Mouse (Mus musculus): ENCODE results near the gene Gprin2.

Gprin2 gene

GRCm38 (mm10) chr14:34200738-34201230, 669 bp downstream of the Gprin2 start:
- DNase-seq, result peak; percentile 47

DNA sequence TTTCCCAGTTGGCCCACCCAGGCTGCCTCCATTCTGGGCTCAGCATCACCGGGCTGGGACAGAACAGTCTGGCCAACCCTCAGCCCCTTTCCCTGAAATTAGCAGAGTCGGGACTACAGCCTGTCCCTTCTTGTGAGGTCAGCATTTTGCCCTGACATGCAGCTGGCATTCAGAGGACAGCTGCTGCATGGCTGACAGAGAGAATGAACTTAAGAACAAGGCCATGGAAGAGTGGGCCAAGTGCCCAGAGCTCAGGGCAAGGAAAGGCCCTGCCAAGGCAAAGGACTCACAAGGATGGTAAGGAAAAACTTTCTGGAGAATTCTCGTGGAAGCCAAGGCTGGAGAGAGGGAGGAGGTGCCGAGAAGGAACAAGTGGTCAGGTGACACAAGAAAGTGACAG, 4.7 kb downstream of the Gprin2 start:
- no peak for DNase-seq

- DNase-seq, result peak; percentile 19
These were observed 6.0 kb downstream of the Gprin2 start for GRCm38 (mm10) chr14:34195466-34195865.

DNA sequence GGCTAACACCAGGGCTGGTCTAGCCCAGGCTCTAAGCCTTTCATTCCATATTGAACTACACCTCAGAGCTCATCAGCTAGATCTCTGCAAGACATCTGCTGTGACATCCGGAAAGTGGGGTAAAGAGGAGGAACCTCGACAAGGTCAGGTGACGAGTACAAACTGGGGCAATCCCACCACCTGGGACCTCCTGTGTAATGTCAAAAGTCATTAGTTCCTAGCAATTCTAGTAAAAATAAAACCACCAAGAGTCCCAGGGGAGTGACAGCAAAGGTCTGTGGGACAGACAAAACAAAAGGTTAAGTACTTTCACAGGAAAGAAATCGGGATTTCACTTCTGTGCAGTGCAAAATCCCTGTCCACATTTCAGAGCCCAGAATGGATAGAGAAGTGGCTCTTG, 7.6 kb downstream of the Gprin2 start:
- no peak for DNase-seq

DNA sequence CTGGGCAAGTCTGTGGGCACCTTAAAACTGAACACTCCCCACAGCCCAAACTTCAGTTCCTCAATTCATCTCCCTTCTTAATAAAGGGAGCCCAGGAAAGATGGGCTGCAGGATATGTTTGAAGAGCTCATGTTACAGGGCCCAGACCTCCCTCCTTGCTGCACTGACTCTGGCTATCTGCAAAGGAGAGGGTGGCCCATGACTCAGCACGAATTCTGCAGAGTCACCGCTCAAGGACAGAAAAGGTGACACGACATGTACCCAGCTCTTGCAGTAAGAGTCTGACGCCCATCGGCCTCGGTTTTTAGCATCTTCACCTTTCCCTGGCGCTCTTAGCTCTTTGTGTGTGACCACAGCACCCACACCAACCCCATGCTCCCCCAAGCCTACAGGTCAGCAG, 11.1 kb downstream of the Gprin2 start:
- no peak for DNase-seq

DNA sequence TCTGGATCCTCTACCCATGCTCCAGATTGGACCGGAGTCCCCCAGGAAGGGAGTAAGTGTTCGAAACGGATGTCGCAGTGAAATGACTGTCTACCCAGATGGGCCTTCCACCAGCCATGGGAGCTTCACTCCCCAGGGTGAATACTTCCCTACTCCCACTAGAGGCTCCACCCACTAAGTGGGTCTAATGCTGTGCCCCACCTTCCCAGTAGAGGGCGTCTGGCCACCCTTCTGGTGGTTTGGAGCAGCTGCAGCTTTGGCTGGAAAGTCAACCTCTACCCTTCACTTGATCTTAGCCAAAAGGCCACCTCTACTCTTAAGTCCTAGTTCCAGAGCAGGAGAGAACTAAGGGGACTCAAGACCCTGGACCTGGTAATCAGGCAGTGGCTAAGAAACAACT, 12.8 kb downstream of the Gprin2 start:
- DNase-seq, result peak; percentile 19

- no peak for DNase-seq
These were observed 18.4 kb downstream of the Gprin2 start for GRCm38 (mm10) chr14:34183101-34183500.

GRCm38 (mm10) chr14:34179351-34179750, 22.1 kb downstream of the Gprin2 start:
- no peak for DNase-seq

DNA sequence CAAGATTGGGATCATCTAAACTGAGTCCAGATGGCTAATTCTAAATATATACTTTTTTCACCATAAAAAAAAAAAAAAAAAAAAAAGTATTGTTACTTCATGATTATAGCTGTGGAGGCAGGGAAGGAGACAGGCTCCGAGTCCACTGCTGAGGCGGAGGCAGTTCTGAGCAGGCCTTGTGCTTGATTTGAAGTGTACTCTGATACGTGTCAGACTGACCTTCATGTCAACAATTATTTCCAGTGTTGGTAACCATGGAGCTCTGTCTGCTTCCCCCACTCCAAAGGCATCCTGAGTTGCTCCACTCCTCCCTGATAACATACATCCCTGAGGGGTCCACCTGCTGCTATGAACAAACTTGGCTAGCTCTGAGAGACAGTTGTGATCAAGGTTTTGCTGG, 30.3 kb downstream of the Gprin2 start:
- DNase-seq, result no peak

DNA sequence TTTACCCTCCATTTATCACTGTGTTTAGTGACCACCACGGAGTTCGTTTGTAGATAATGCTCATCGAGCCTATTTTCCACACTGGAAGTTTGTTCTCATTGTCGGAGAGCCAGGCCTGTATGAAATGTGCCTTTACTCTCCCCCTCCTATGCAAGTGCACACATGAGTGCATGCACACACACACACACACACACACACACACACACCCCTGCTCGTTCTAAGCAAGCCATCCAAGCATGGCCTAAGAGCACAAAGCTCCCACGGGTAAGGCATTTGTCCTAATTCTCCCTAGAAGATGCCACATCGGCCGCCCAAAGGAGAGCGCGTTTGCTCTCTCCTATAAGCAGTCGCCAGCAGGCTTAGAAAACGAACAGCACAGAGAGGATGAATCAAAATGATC, 45.7 kb downstream of the Gprin2 start:
- no peak for DNase-seq

GRCm38 (mm10) chr14:34154601-34155337, 46.7 kb downstream of the Gprin2 start:
- peak; percentile 31 for DNase-seq

- no peak for DNase-seq
These were observed 49.1 kb downstream of the Gprin2 start, which contains the start of gene Npy4r for GRCm38 (mm10) chr14:34152342-34152741. TSS of gene Npy4r (minus strand) at chr14:34152489.

GRCm38 (mm10) chr14:34142915-34143314, 58.5 kb downstream of the Gprin2 start:
- DNase-seq, result no peak

DNA sequence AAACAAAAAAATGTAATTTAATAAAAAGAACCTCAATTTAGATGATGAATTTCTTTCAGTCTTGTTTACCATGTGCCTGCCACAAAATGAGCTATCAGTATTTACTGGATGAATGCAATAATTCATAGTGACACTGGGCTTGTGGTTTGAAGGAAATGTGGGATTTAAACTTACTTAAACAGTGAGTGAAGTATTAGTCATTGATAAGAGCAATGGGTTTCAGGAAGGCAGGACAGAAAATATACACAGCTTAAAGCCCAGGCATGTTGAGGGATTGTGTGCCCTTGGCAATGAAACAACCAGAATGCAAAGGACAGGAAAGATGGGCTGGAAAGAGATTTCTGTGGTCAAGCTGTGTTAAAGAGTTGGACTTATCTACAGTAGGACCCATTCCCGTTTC, 59.1 kb downstream of the Gprin2 start:
- no peak for DNase-seq

GRCm38 (mm10) chr14:34139671-34140664, 61.5 kb downstream of the Gprin2 start:
- no peak for DNase-seq
